Mouse (Mus musculus): ENCODE measurements around the gene Atg2a. TPM values are rescaled to one million over a fixed set of nuclear protein-coding genes. Genes with fewer than 3 reads are reported as not detected.
"Not testable (repeated sequence)": the region's sequence is repeated elsewhere in the genome, so short reads cannot be mapped to it uniquely, and the experiment has no call there.

Gene Atg2a
- polyA plus RNA-seq, 1 experiment from 2014 or later: 8.0 TPM

DNA sequence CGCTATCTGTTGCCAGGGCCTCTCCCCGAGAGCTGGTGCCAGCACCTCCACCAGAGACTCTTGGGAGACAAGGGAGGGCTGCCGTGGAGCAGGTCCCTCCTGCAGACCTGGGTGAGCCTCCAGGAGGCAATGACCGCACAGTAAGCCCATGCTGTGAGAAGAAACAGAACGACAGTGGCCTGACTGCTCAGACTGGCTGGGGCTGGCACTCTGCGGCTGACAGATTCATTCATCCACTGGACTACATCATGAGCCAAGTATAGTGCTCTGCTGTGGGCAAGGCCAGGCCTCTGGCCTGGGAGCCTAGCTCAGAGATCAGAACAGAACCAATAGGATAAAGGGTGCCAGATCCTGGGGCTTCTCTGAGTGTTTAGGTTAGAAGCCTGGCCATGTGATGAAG is 62.4 kb downstream of the Atg2a start:
- peaks cover 14% of the 10 kb centered on the region for H3K4me1 ChIP-seq (ENCODE audit: control insufficient read depth, insufficient read depth, low read length)
- H3K27ac ChIP-seq (ENCODE audit: low read length): no peak overlapping the region
- H3K4me3 ChIP-seq (ENCODE audit: low read length): no peak overlapping the region
- H3K4me2 ChIP-seq (ENCODE audit: low read depth, low read length): no peak overlapping the region
- H3K9ac ChIP-seq (ENCODE audit: low read length): no peak overlapping the region
- 56% methylated on average over 6 of the region's 6 CpGs for WGBS
- ATAC-seq (replicated peaks; ENCODE audit: extremely low read depth, insufficient read depth, low FRiP score): no peak
- no peaks in the 10 kb centered on the region for H3K27me3 ChIP-seq (ENCODE audit: control insufficient read depth, insufficient read depth, low read length)
- H3K36me3 ChIP-seq (ENCODE audit: control insufficient read depth, insufficient read depth): peaks cover under 1% of the 10 kb centered on the region; the same call in 1 of the 2 replicates
- no peaks in the 10 kb centered on the region for H3K9me3 ChIP-seq (replicated peaks; ENCODE audit: control insufficient read depth, low read length)

DNA sequence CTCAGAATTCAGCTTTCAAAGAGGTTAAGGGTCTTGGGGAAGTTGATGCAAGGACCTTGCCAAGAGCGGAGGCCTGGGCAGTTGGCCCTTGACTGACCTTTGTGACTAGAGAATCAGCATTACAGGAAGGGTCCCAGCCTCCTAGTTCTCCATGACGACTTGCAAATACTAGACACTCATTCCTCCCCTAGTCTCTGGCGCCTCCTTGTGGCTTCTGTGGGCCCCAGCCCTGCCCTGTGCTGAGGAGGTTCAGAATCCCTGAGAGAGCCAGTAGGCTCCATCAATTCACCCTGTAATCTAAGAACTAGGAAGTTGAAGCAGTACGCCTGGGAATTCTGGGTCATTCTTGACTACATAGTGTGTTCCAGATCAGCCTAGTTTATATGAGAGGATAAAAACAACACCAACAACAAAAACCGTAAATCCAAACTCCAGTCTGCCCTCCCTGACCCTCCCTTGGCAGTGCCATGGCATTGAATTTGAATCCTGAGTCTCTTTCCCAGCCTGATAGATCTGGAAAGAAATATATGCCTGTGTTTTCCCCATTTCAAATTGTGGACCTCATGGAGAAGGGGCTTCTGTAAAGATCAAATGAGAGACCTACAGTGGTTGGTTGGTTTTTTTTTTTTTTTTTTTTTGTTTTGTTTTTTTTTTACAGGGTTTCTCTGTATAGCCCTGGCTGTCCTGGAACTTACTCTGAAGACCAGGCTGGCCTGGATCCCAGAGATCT is 63.5 kb downstream of the Atg2a start:
- Histone ChIP-seq H3K36me3 (ENCODE audit: control insufficient read depth, insufficient read depth) (no peaks in the 10 kb centered on the region), H3K9ac (ENCODE audit: low read length) (no peak overlapping the region), H3K27ac (ENCODE audit: low read length) (no peak overlapping the region), H3K9me3 (replicated peaks; ENCODE audit: control insufficient read depth, low read length) (no peaks in the 10 kb centered on the region), H3K4me2 (ENCODE audit: low read depth, low read length) (no peak overlapping the region), H3K4me3 (ENCODE audit: low read length) (no peak overlapping the region), H3K27me3 (ENCODE audit: control insufficient read depth, insufficient read depth, low read length) (no peaks in the 10 kb centered on the region), H3K4me1 (ENCODE audit: control insufficient read depth, insufficient read depth, low read length) (peaks cover 14% of the 10 kb centered on the region)
- ATAC-seq (replicated peaks; ENCODE audit: extremely low read depth, insufficient read depth, low FRiP score): peak; percentile 61; the same call in 1 of the 2 replicates
- WGBS: 26% methylated on average over 5 of the region's 5 CpGs

- peaks cover 14% of the 10 kb centered on the region for H3K4me1 ChIP-seq (ENCODE audit: control insufficient read depth, insufficient read depth, low read length)
Observed at GRCm38 (mm10) chr19:6305517-6306115, 64.1 kb downstream of the Atg2a start.

DNA sequence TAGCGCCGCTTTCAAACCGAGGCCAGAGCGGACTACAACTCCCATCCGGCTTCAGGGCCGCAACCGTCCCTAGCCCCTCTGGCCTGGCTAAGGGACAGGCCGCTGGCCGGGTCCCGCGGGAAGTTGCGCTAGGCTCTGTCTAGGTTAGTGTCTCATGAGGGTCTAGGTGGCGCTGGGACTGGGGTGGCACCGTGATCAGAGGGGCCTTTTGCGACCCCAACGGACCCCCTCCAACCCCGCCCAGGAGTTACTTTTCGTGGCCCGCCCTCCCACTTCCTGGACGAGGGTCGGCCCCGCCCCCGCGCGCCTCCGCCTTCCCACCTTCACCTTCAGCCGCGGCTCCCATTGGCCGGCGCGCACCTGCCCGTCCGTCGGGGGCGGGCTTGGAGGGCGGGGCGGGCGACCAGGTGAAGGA is 64.7 kb downstream of the Atg2a start, which contains the start of gene Cdc42bpg:
TSS of gene Cdc42bpg (plus strand) at position 320 of the 415 bp plus-strand sequence.
- Histone ChIP-seq H3K9ac (ENCODE audit: low read length) (peak within 1 kb of the TSS; percentile 83), H3K27ac (ENCODE audit: low read length) (peak within 1 kb of the TSS; percentile 63), H3K27me3 (ENCODE audit: control insufficient read depth, insufficient read depth, low read length) (no peaks in the 10 kb centered on the region), H3K36me3 (ENCODE audit: control insufficient read depth, insufficient read depth) (peaks cover 9% of the 10 kb centered on the region), H3K9me3 (replicated peaks; ENCODE audit: control insufficient read depth, low read length) (no peaks in the 10 kb centered on the region), H3K4me1 (ENCODE audit: control insufficient read depth, insufficient read depth, low read length) (peaks cover 14% of the 10 kb centered on the region), H3K4me3 (ENCODE audit: low read length) (peak within 1 kb of the TSS; percentile 72), H3K4me2 (ENCODE audit: low read depth, low read length) (peak within 1 kb of the TSS; percentile 74)
- under 1% methylated on average over 37 of the region's 38 CpGs for WGBS
- ATAC-seq (replicated peaks; ENCODE audit: extremely low read depth, insufficient read depth, low FRiP score): peak; percentile 77

More at GRCm38 (mm10) chr19:6305517-6306115, 64.1 kb downstream of the Atg2a start:
- Histone ChIP-seq H3K27me3 (ENCODE audit: control insufficient read depth, insufficient read depth, low read length) (no peaks in the 10 kb centered on the region), H3K4me2 (ENCODE audit: low read depth, low read length) (peak overlapping the region; percentile 74), H3K4me3 (ENCODE audit: low read length) (peak overlapping the region; percentile 72), H3K9ac (ENCODE audit: low read length) (peak overlapping the region; percentile 83), H3K27ac (ENCODE audit: low read length) (no peak overlapping the region), H3K36me3 (ENCODE audit: control insufficient read depth, insufficient read depth) (peaks cover 3% of the 10 kb centered on the region), H3K9me3 (replicated peaks; ENCODE audit: control insufficient read depth, low read length) (no peaks in the 10 kb centered on the region)
- WGBS: 59% methylated on average over 8 of the region's 8 CpGs
- ATAC-seq (replicated peaks; ENCODE audit: extremely low read depth, insufficient read depth, low FRiP score): no peak

DNA sequence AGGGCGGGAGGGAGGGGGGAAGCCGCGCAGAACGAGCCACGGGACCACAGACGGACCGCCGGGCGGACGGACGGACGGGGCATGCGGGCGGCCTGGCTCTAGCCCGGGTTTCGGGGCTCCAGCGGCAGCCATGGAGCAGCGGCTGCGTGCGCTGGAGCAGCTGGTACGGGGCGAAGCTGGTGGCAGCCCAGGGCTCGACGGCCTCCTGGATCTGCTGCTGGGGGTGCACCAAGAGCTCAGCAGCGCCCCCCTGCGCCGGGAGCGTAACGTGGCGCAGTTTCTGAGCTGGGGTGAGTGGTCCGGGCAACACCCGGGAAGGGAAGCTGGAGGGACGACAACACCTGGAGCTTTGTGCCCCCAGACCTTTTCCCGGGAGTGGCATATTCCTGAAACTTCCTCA is 65.1 kb downstream of the Atg2a start:
- Histone ChIP-seq H3K27me3 (ENCODE audit: control insufficient read depth, insufficient read depth, low read length) (no peaks in the 10 kb centered on the region), H3K36me3 (ENCODE audit: control insufficient read depth, insufficient read depth) (peaks cover 11% of the 10 kb centered on the region), H3K4me1 (ENCODE audit: control insufficient read depth, insufficient read depth, low read length) (peaks cover 14% of the 10 kb centered on the region), H3K9me3 (replicated peaks; ENCODE audit: control insufficient read depth, low read length) (no peaks in the 10 kb centered on the region), H3K4me2 (ENCODE audit: low read depth, low read length) (peak overlapping the region; percentile 74), H3K9ac (ENCODE audit: low read length) (peak overlapping the region; percentile 83), H3K4me3 (ENCODE audit: low read length) (peak overlapping the region; percentile 72), H3K27ac (ENCODE audit: low read length) (peak overlapping the region; percentile 63)
- ATAC-seq (replicated peaks; ENCODE audit: extremely low read depth, insufficient read depth, low FRiP score): peak; percentile 33
- under 1% methylated on average over 34 of the region's 34 CpGs for WGBS

DNA sequence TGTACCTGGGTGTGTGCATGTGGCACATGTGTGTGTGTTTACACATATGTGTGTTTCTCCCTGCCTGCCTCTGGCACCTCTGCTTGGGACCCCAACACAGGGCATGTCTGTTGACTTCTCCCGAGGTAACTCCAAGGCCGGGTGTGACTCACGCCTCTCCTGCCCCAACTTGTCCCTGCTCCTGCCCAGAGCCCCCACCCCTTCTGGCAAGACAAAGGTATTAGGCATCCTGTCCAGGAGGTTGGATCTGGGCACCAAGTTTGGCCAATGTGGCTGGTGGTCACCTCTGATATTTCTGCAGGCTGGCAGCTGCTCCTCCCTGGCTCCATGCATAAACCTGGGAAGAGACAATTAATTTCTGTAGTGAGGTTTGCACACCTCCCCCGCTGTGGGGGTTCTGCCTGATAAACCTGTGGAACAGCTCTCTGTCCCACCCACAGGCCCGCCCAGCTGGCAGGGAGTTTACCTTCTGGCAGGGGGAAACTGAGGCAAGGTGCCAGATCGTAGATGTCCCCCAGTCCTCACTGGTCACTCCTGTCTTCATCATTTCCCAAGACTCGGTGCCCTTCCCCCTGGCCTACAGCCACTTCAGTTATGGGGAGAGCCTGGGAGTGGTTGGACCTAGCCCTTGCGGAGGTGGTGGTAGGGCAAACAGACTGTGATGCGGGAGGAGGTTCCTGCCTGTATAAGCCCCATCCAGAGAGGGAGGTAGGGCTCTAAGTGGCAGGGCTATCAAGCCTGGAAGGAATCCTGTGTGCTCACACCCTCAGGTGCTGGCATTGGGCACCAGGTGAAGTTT is 66.5 kb downstream of the Atg2a start:
- peaks cover 11% of the 10 kb centered on the region for H3K36me3 ChIP-seq (ENCODE audit: control insufficient read depth, insufficient read depth)
- H3K27ac ChIP-seq (ENCODE audit: low read length): no peak overlapping the region
- no peak overlapping the region for H3K4me2 ChIP-seq (ENCODE audit: low read depth, low read length)
- H3K4me3 ChIP-seq (ENCODE audit: low read length): no peak overlapping the region
- 78% methylated on average over 9 of the region's 9 CpGs for WGBS
- ATAC-seq (replicated peaks; ENCODE audit: extremely low read depth, insufficient read depth, low FRiP score): no peak
- peaks cover 14% of the 10 kb centered on the region for H3K4me1 ChIP-seq (ENCODE audit: control insufficient read depth, insufficient read depth, low read length)
- no peaks in the 10 kb centered on the region for H3K9me3 ChIP-seq (replicated peaks; ENCODE audit: control insufficient read depth, low read length)
- no peaks in the 10 kb centered on the region for H3K27me3 ChIP-seq (ENCODE audit: control insufficient read depth, insufficient read depth, low read length)
- H3K9ac ChIP-seq (ENCODE audit: low read length): no peak overlapping the region

GRCm38 (mm10) chr19:6310181-6310580 is 68.7 kb downstream of the Atg2a start:
- Histone ChIP-seq H3K4me1 (ENCODE audit: control insufficient read depth, insufficient read depth, low read length) (peaks cover 6% of the 10 kb centered on the region; the same call in 1 of the 2 replicates), H3K4me2 (ENCODE audit: low read depth, low read length) (no peak overlapping the region), H3K9me3 (replicated peaks; ENCODE audit: control insufficient read depth, low read length) (no peaks in the 10 kb centered on the region), H3K27ac (ENCODE audit: low read length) (no peak overlapping the region), H3K9ac (ENCODE audit: low read length) (no peak overlapping the region), H3K27me3 (ENCODE audit: control insufficient read depth, insufficient read depth, low read length) (no peaks in the 10 kb centered on the region), H3K36me3 (ENCODE audit: control insufficient read depth, insufficient read depth) (peaks cover 19% of the 10 kb centered on the region), H3K4me3 (ENCODE audit: low read length) (no peak overlapping the region)
- ATAC-seq (replicated peaks; ENCODE audit: extremely low read depth, insufficient read depth, low FRiP score): no peak
- 92% methylated on average over 5 of the region's 5 CpGs for WGBS

- ATAC-seq (replicated peaks; ENCODE audit: extremely low read depth, insufficient read depth, low FRiP score); H3K4me1 ChIP-seq (ENCODE audit: control insufficient read depth, insufficient read depth, low read length); H3K9ac ChIP-seq (ENCODE audit: low read length); H3K27me3 ChIP-seq (ENCODE audit: control insufficient read depth, insufficient read depth, low read length); H3K4me2 ChIP-seq (ENCODE audit: low read depth, low read length); H3K9me3 ChIP-seq (replicated peaks; ENCODE audit: control insufficient read depth, low read length); H3K4me3 ChIP-seq (ENCODE audit: low read length); H3K27ac ChIP-seq (ENCODE audit: low read length): not testable (repeated sequence)
- H3K36me3 ChIP-seq (ENCODE audit: control insufficient read depth, insufficient read depth): peaks cover 24% of the 10 kb centered on the region
- WGBS: 83% methylated on average over 3 of the region's 3 CpGs
Observed at GRCm38 (mm10) chr19:6311783-6312182, 70.3 kb downstream of the Atg2a start.
